Mouse (Mus musculus): ENCODE data around the gene Ell. TPM values are rescaled to one million over a fixed set of nuclear protein-coding genes. Genes with fewer than 3 reads are reported as not detected.
"Not testable (repeated sequence)": the region's sequence is repeated elsewhere in the genome, so short reads cannot be mapped to it uniquely, and the experiment has no call there.

The Ell gene
- polyA plus RNA-seq, 1 experiment, result 16.1 TPM

GRCm38 (mm10) chr8:70505698-70506327 is 33.4 kb upstream of the Ell start:
- Histone ChIP-seq H3K27ac (ENCODE audit: insufficient read depth, low read length) (peak overlapping the region; percentile 45), H3K4me3 (ENCODE audit: insufficient read depth, low read length) (peak overlapping the region; percentile 56), H3K4me1 (ENCODE audit: control insufficient read depth, insufficient read depth, low read length) (peaks cover 8% of the 10 kb centered on the region; the same call in 1 of the 2 replicates)
- TF ChIP-seq POLR2A (IDR thresholded peaks at IDR 0.05; ENCODE audit: low read depth, low read length), result no peak; the same call in 1 of the 2 replicates
- no peak for TF ChIP-seq CTCF (IDR thresholded peaks at IDR 0.05; ENCODE audit: borderline replicate concordance, insufficient read depth, low read length)

GRCm38 (mm10) chr8:70506328-70507026 is 32.8 kb upstream of the Ell start, which contains the start of gene Rex1bd:
Gene Rex1bd, minus strand, starts transcription at chr8:70506752.
- Histone ChIP-seq H3K4me1 (ENCODE audit: control insufficient read depth, insufficient read depth, low read length) (peaks cover 8% of the 10 kb centered on the region; the same call in 1 of the 2 replicates), H3K4me3 (ENCODE audit: insufficient read depth, low read length) (peak within 1 kb of the TSS; percentile 56), H3K27ac (ENCODE audit: insufficient read depth, low read length) (peak within 1 kb of the TSS; percentile 45)
- TF ChIP-seq POLR2A (IDR thresholded peaks at IDR 0.05; ENCODE audit: low read depth, low read length) (peak; percentile 68), CTCF (IDR thresholded peaks at IDR 0.05; ENCODE audit: borderline replicate concordance, insufficient read depth, low read length) (peak; percentile 70)

GRCm38 (mm10) chr8:70507027-70507393 is 32.2 kb upstream of the Ell start:
- TF ChIP-seq POLR2A (IDR thresholded peaks at IDR 0.05; ENCODE audit: low read depth, low read length) (no peak; the same call in 1 of the 2 replicates), CTCF (IDR thresholded peaks at IDR 0.05; ENCODE audit: borderline replicate concordance, insufficient read depth, low read length) (no peak)
- no peak overlapping the region for H3K4me3 ChIP-seq (ENCODE audit: insufficient read depth, low read length)
- H3K4me1 ChIP-seq (ENCODE audit: control insufficient read depth, insufficient read depth, low read length), result peaks cover 8% of the 10 kb centered on the region; the same call in 1 of the 2 replicates
- H3K27ac ChIP-seq (ENCODE audit: insufficient read depth, low read length), result no peak overlapping the region

GRCm38 (mm10) chr8:70509281-70509952 is 29.8 kb upstream of the Ell start:
- Histone ChIP-seq H3K4me1 (ENCODE audit: control insufficient read depth, insufficient read depth, low read length) (peaks cover 5% of the 10 kb centered on the region; the same call in 1 of the 2 replicates), H3K4me3 (ENCODE audit: insufficient read depth, low read length) (peak overlapping the region; percentile 98), H3K27ac (ENCODE audit: insufficient read depth, low read length) (no peak overlapping the region)
- TF ChIP-seq POLR2A (IDR thresholded peaks at IDR 0.05; ENCODE audit: low read depth, low read length) (no peak), CTCF (IDR thresholded peaks at IDR 0.05; ENCODE audit: borderline replicate concordance, insufficient read depth, low read length) (no peak)

GRCm38 (mm10) chr8:70510228-70510915 is 28.9 kb upstream of the Ell start, which contains the start of gene Uba52:
Gene Uba52, minus strand, starts transcription at chr8:70510801.
- Histone ChIP-seq H3K4me1 (ENCODE audit: control insufficient read depth, insufficient read depth, low read length) (no peaks in the 10 kb centered on the region), H3K4me3 (ENCODE audit: insufficient read depth, low read length) (peak within 1 kb of the TSS; percentile 98), H3K27ac (ENCODE audit: insufficient read depth, low read length) (peak within 1 kb of the TSS; percentile 94)
- no peak for TF ChIP-seq CTCF (IDR thresholded peaks at IDR 0.05; ENCODE audit: borderline replicate concordance, insufficient read depth, low read length)
- peak; percentile 86 for TF ChIP-seq POLR2A (IDR thresholded peaks at IDR 0.05; ENCODE audit: low read depth, low read length)

- peak overlapping the region; percentile 98 for H3K4me3 ChIP-seq (ENCODE audit: insufficient read depth, low read length)
- not testable (repeated sequence) for H3K4me1 ChIP-seq (ENCODE audit: control insufficient read depth, insufficient read depth, low read length); H3K27ac ChIP-seq (ENCODE audit: insufficient read depth, low read length)
Observed at GRCm38 (mm10) chr8:70511174-70511573, 28.1 kb upstream of the Ell start.

- H3K27ac ChIP-seq (ENCODE audit: insufficient read depth, low read length), result no peak overlapping the region
- no peak overlapping the region for H3K4me3 ChIP-seq (ENCODE audit: insufficient read depth, low read length)
- TF ChIP-seq CTCF (IDR thresholded peaks at IDR 0.05; ENCODE audit: borderline replicate concordance, insufficient read depth, low read length) (no peak), POLR2A (IDR thresholded peaks at IDR 0.05; ENCODE audit: low read depth, low read length) (no peak)
- H3K4me1 ChIP-seq (ENCODE audit: control insufficient read depth, insufficient read depth, low read length), result no peaks in the 10 kb centered on the region
Observed at GRCm38 (mm10) chr8:70511770-70512169, 27.5 kb upstream of the Ell start.

- Histone ChIP-seq H3K4me1 (ENCODE audit: control insufficient read depth, insufficient read depth, low read length) (no peaks in the 10 kb centered on the region), H3K27ac (ENCODE audit: insufficient read depth, low read length) (no peak overlapping the region), H3K4me3 (ENCODE audit: insufficient read depth, low read length) (no peak overlapping the region)
- TF ChIP-seq POLR2A (IDR thresholded peaks at IDR 0.05; ENCODE audit: low read depth, low read length) (no peak), CTCF (IDR thresholded peaks at IDR 0.05; ENCODE audit: borderline replicate concordance, insufficient read depth, low read length) (no peak)
Observed at GRCm38 (mm10) chr8:70512253-70512903, 26.9 kb upstream of the Ell start.

- H3K4me3 ChIP-seq (ENCODE audit: insufficient read depth, low read length), result no peak overlapping the region
- no peaks in the 10 kb centered on the region for H3K4me1 ChIP-seq (ENCODE audit: control insufficient read depth, insufficient read depth, low read length)
- H3K27ac ChIP-seq (ENCODE audit: insufficient read depth, low read length), result no peak overlapping the region
- TF ChIP-seq POLR2A (IDR thresholded peaks at IDR 0.05; ENCODE audit: low read depth, low read length) (no peak), CTCF (IDR thresholded peaks at IDR 0.05; ENCODE audit: borderline replicate concordance, insufficient read depth, low read length) (no peak)
Observed at GRCm38 (mm10) chr8:70513441-70513840, 25.8 kb upstream of the Ell start.

All from embryonic fibroblast, embryonic 13.5 days (primary cell).